22 mouse cellular contexts compared by ENCODE assay signal in the genomic region with DNA sequence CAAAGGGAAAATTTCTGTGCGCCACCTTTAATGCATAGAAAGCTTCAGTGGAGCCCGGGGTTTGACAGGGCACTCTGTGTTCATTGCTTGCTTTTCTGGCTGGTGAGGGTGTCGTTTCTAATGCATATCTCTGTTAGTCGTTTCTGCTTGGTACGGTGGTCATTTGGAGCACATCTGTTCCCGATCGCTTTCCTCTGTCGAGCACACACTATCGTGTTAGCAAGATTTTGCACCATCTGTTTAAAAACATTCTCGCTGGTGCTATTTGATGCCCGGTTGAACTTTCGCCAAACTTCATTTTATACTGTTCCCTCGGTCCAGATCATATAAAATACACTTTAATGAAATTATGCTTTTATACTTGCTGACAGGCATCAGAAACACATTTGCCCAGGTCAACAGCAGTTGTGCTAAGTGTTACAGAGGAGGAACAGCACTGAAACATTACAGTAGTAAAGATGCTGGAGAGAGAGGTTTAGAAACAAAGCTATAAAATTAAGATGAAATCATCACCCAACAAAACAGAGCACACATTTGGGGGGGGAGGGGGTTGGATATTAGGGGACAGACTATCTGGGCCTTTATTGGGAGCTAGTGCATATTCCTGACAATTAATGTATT. TPM values are rescaled to one million over a fixed set of nuclear protein-coding genes. Genes with fewer than 3 reads are reported as not detected.
A peak's percentile ranks its signal among the peaks of the same experiment; 100 is the strongest.
DNase-seq lines count a peak whose midpoint lies in the region; ATAC-seq lines count a peak whose summit lies in the region.
"Had no signal": no experiment of that assay in that cellular context is flagged by ENCODE, and none has a peak within 500 bp of the region (broad histone marks: within the 10 kb centered on the region; RNA-seq: fewer than 3 reads in every experiment).

No protein-coding gene starts in this region.

- H3K9ac ChIP-seq in hindbrain, embryonic 13.5 days: no peak overlapping the region
- H3K9ac ChIP-seq in hindbrain, embryonic 11.5 days (ENCODE audit: low read depth, low read length): no peak overlapping the region
- H3K9ac ChIP-seq in embryonic facial prominence, embryonic 14.5 days (ENCODE audit: low read depth, low read length): no peak overlapping the region
- no peak overlapping the region for H3K9ac ChIP-seq in limb, embryonic 12.5 days (replicated peaks)
- H3K9ac ChIP-seq: forebrain, embryonic 15.5 days; liver, embryonic 13.5 days; lung, embryonic 15.5 days; midbrain, embryonic 13.5 days had no signal

- peaks cover 3% of the 10 kb centered on the region; the same call in 1 of the 2 replicates for H3K4me1 ChIP-seq in hindbrain, embryonic 13.5 days (replicated peaks)
- no peaks in the 10 kb centered on the region; the same call in 1 of the 2 replicates for H3K4me1 ChIP-seq in hindbrain, embryonic 11.5 days (replicated peaks; ENCODE audit: control insufficient read depth, insufficient read depth, low read length)
- peaks cover 29% of the 10 kb centered on the region for H3K4me1 ChIP-seq in embryonic facial prominence, embryonic 10.5 days
- peaks cover 5% of the 10 kb centered on the region; the same call in 1 of the 2 replicates for H3K4me1 ChIP-seq in embryonic facial prominence, embryonic 14.5 days (ENCODE audit: control insufficient read depth, insufficient read depth, low read length)
- H3K4me1 ChIP-seq in limb, embryonic 12.5 days (replicated peaks): peaks cover 11% of the 10 kb centered on the region
- H3K4me1 ChIP-seq: heart, embryonic 10.5 days; liver, embryonic 13.5 days; lung, embryonic 15.5 days had no signal

- H3K27me3 ChIP-seq in hindbrain, embryonic 13.5 days: peaks cover 36% of the 10 kb centered on the region
- H3K27me3 ChIP-seq in hindbrain, embryonic 11.5 days (ENCODE audit: control insufficient read depth, insufficient read depth, low read length): peaks cover 16% of the 10 kb centered on the region
- peaks cover 44% of the 10 kb centered on the region for H3K27me3 ChIP-seq in embryonic facial prominence, embryonic 10.5 days (replicated peaks; ENCODE audit: low read depth, poor library complexity, severe bottlenecking)
- H3K27me3 ChIP-seq in embryonic facial prominence, embryonic 14.5 days (replicated peaks; ENCODE audit: control insufficient read depth, insufficient read depth, low read length): peaks cover 19% of the 10 kb centered on the region
- peaks cover 33% of the 10 kb centered on the region for H3K27me3 ChIP-seq in limb, embryonic 12.5 days

- H3K4me3 ChIP-seq in hindbrain, embryonic 13.5 days: no peak overlapping the region
- H3K4me3 ChIP-seq in hindbrain, embryonic 11.5 days (ENCODE audit: low read depth, low read length): no peak overlapping the region
- no peak overlapping the region for H3K4me3 ChIP-seq in embryonic facial prominence, embryonic 10.5 days
- no peak overlapping the region; the same call in 1 of the 2 replicates for H3K4me3 ChIP-seq in embryonic facial prominence, embryonic 14.5 days (ENCODE audit: low read depth, low read length)
- H3K4me3 ChIP-seq in limb, embryonic 12.5 days (replicated peaks): no peak overlapping the region
- H3K4me3 ChIP-seq: forebrain, embryonic 15.5 days; heart, embryonic 10.5 days; layer of hippocampus, adult 2 months; liver, embryonic 13.5 days; lung, embryonic 15.5 days; midbrain, embryonic 13.5 days had no signal

- no peaks in the 10 kb centered on the region for H3K36me3 ChIP-seq in hindbrain, embryonic 13.5 days
- H3K36me3 ChIP-seq in hindbrain, embryonic 11.5 days (ENCODE audit: control insufficient read depth, insufficient read depth, low read length): no peaks in the 10 kb centered on the region
- no peaks in the 10 kb centered on the region for H3K36me3 ChIP-seq in embryonic facial prominence, embryonic 10.5 days (replicated peaks)
- no peaks in the 10 kb centered on the region for H3K36me3 ChIP-seq in embryonic facial prominence, embryonic 14.5 days (ENCODE audit: control insufficient read depth, insufficient read depth, low read length)
- H3K36me3 ChIP-seq in limb, embryonic 12.5 days: no peaks in the 10 kb centered on the region
- H3K36me3 ChIP-seq: forebrain, embryonic 15.5 days; heart, embryonic 10.5 days; liver, embryonic 13.5 days; lung, embryonic 15.5 days; midbrain, embryonic 13.5 days had no signal

- 52% methylated on average over 13 of the region's 13 CpGs for WGBS in hindbrain, embryonic 13.5 days
- WGBS in hindbrain, embryonic 11.5 days: 59% methylated on average over 13 of the region's 13 CpGs
- WGBS in embryonic facial prominence, embryonic 10.5 days: 46% methylated on average over 13 of the region's 13 CpGs
- 29% methylated on average over 13 of the region's 13 CpGs for WGBS in embryonic facial prominence, embryonic 14.5 days
- WGBS in limb, embryonic 12.5 days: 26% methylated on average over 13 of the region's 13 CpGs

- no peaks in the 10 kb centered on the region for H3K9me3 ChIP-seq in hindbrain, embryonic 13.5 days
- no peaks in the 10 kb centered on the region for H3K9me3 ChIP-seq in hindbrain, embryonic 11.5 days (ENCODE audit: control insufficient read depth, low read length)
- no peaks in the 10 kb centered on the region for H3K9me3 ChIP-seq in embryonic facial prominence, embryonic 10.5 days
- no peaks in the 10 kb centered on the region for H3K9me3 ChIP-seq in embryonic facial prominence, embryonic 14.5 days (ENCODE audit: control insufficient read depth, low read length)
- no peaks in the 10 kb centered on the region for H3K9me3 ChIP-seq in limb, embryonic 12.5 days
- H3K9me3 ChIP-seq: forebrain, embryonic 15.5 days; heart, embryonic 10.5 days; liver, embryonic 13.5 days; lung, embryonic 15.5 days; midbrain, embryonic 13.5 days had no signal

- H3K4me2 ChIP-seq in hindbrain, embryonic 13.5 days: peak overlapping the region; percentile 23
- H3K4me2 ChIP-seq in hindbrain, embryonic 11.5 days (replicated peaks; ENCODE audit: low read depth, low read length): no peak overlapping the region
- H3K4me2 ChIP-seq in embryonic facial prominence, embryonic 14.5 days (ENCODE audit: low read depth, low read length): peak overlapping the region; percentile 43
- H3K4me2 ChIP-seq in limb, embryonic 12.5 days: 0 out of 2 replicates have a peak overlapping the region, but pooled peaks have one; percentile 19
- H3K4me2 ChIP-seq: forebrain, embryonic 15.5 days; liver, embryonic 13.5 days; lung, embryonic 15.5 days; midbrain, embryonic 13.5 days had no signal

- ATAC-seq in hindbrain, embryonic 13.5 days (ENCODE audit: low FRiP score): 0 out of 2 replicates have a peak, but pooled peaks have one; percentile 54
- ATAC-seq in hindbrain, embryonic 11.5 days (ENCODE audit: low FRiP score): no peak
- ATAC-seq in embryonic facial prominence, embryonic 14.5 days (ENCODE audit: low read depth): peak; percentile 61; the same call in 1 of the 2 replicates
- peak; percentile 44; the same call in 1 of the 2 replicates for ATAC-seq in limb, embryonic 12.5 days (ENCODE audit: insufficient number of reproducible peaks, insufficient read depth, low FRiP score, low TSS enrichment, low read depth)
- ATAC-seq: forebrain, embryonic 15.5 days had no signal

- no peak overlapping the region for H3K27ac ChIP-seq in hindbrain, embryonic 13.5 days
- H3K27ac ChIP-seq in hindbrain, embryonic 11.5 days (ENCODE audit: low read depth, low read length): no peak overlapping the region
- H3K27ac ChIP-seq in embryonic facial prominence, embryonic 10.5 days (replicated peaks): no peak overlapping the region
- H3K27ac ChIP-seq in embryonic facial prominence, embryonic 14.5 days (replicated peaks; ENCODE audit: low read depth, low read length): no peak overlapping the region
- no peak overlapping the region for H3K27ac ChIP-seq in limb, embryonic 12.5 days
- H3K27ac ChIP-seq: forebrain, embryonic 15.5 days; heart, embryonic 10.5 days; layer of hippocampus, adult 2 months; liver, embryonic 13.5 days; lung, embryonic 15.5 days; midbrain, embryonic 13.5 days had no signal

- DNase-seq in hindbrain, embryonic 11.5 days (ENCODE audit: low spot score): no peak
- peak; percentile 47 for DNase-seq in embryonic facial prominence, embryonic 10.5 days (ENCODE audit: low spot score)
- no peak for DNase-seq in embryonic facial prominence, embryonic 14.5 days (ENCODE audit: low spot score)
- DNase-seq in natural killer cell, adult 2 months (ENCODE audit: low spot score in 2 of 2): no peak
- DNase-seq in gastrocnemius, adult 18-20 months (ENCODE audit: low spot score): no peak
- DNase-seq in lung, postnatal 14 days: no peak
- DNase-seq: B cell, adult 2 months; cerebellum, adult 9-10 months; kidney, adult 2 months; kidney, postnatal 14 days; liver, embryonic 13.5 days; thymus, postnatal 4 days had no signal

RNA-seq across cellular contexts. Expression of a gene that starts 9.9 kb away (rescaled TPM):
- polyA plus RNA-seq in hindbrain, embryonic 13.5 days (2015; fragmentation: Nextera tagmentation; extraction: Ambion mirVana): 0.26 and 0.32 TPM in 2 replicates
- polyA plus RNA-seq in hindbrain, embryonic 11.5 days (2014; fragmentation: Nextera tagmentation; extraction: Ambion mirVana): 1.2 and 2.7 TPM in 2 replicates
- polyA plus RNA-seq in embryonic facial prominence, embryonic 10.5 days (2016; fragmentation: Nextera tagmentation; extraction: Ambion mirVana): 59.5 and 63.6 TPM in 2 replicates
- 12.0 and 15.1 TPM in 2 replicates for polyA plus RNA-seq in embryonic facial prominence, embryonic 14.5 days (2014; fragmentation: Nextera tagmentation; extraction: Ambion mirVana)
- polyA plus RNA-seq in limb, embryonic 12.5 days (2016; fragmentation: Nextera tagmentation; extraction: Ambion mirVana): 0.36 and 0.79 TPM in 2 replicates
- total RNA-seq in gastrocnemius, adult 18-20 months (2021): not detected
- total RNA-seq: common myeloid progenitor, adult 5-6 weeks; layer of hippocampus, adult 2 months; megakaryocyte progenitor cell, adult 5-6 weeks had no signal
- polyA plus RNA-seq: heart, postnatal 0 days; liver, embryonic 13.5 days had no signal
